14 mouse cellular contexts compared by ENCODE assay signal in the genomic region with DNA sequence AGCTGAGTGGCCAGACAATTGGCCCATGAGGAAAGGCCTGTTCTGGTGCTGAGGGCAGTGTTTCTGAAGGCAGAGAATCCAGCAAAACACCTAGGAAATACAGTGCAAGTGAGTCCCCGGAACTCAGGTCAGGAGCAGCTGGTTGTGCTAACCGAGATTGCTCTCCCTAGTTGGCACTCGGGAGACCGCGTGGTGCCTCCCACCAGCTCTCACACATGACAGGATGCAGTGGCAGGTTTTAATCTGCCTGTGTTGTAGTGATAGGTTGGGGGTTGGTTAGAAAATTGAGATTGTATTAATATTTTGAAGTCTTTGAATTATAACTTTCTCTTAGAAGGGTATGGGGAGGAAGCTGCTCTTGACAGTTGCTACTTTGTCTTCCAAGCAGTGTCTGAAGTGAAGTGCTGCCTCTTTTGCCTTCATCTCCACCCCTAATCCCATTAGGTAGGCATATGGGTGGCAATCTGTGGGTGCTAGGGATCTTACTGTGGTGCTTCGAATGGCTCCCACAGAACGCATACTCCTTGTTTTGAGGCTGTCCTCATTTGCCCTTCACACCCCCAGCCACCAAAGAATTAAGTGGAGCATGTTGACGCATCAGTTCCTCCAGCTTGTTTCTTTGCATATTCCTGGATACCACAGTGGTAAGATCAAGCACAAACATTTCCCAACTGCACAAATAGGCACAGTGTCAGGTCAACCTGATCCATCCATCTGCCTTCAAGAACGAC.
"Had no signal": no experiment of that assay in that cellular context is flagged by ENCODE, and none has a peak within 500 bp of the region (broad histone marks: within the 10 kb centered on the region; RNA-seq: fewer than 3 reads in every experiment).

No protein-coding gene starts in this region.

- DNase-seq: kidney, adult 8-10 months; kidney, postnatal 4 days; left cerebral cortex, postnatal 4 days; lung, adult 18-20 months; lung, postnatal 4 days; thymus, postnatal 4 days had no signal

- H3K9me3 ChIP-seq: limb, embryonic 13.5 days; megakaryocyte, embryonic 14.5 days; midbrain, embryonic 13.5 days; neural tube, embryonic 12.5 days had no signal

- H3K36me3 ChIP-seq: limb, embryonic 13.5 days; midbrain, embryonic 13.5 days; neural tube, embryonic 12.5 days had no signal

- H3K27me3 ChIP-seq: limb, embryonic 13.5 days; midbrain, embryonic 13.5 days; neural tube, embryonic 12.5 days had no signal

- H3K27ac ChIP-seq: kidney, postnatal 0 days; limb, embryonic 13.5 days; liver, embryonic 14.5 days; midbrain, embryonic 13.5 days; neural tube, embryonic 12.5 days; stomach, postnatal 0 days had no signal

- ATAC-seq: intestine, postnatal 0 days; midbrain, embryonic 13.5 days had no signal

- H3K4me1 ChIP-seq: midbrain, embryonic 13.5 days; neural tube, embryonic 12.5 days had no signal

- H3K9ac ChIP-seq: limb, embryonic 13.5 days; liver, embryonic 14.5 days; midbrain, embryonic 13.5 days; neural tube, embryonic 12.5 days had no signal

- H3K4me3 ChIP-seq: limb, embryonic 13.5 days; megakaryocyte, embryonic 14.5 days; midbrain, embryonic 13.5 days; neural tube, embryonic 12.5 days had no signal

- H3K4me2 ChIP-seq: limb, embryonic 13.5 days; midbrain, embryonic 13.5 days; neural tube, embryonic 12.5 days had no signal
